Mouse (Mus musculus) small intestine, adult 2 months (tissue): ENCODE results near the gene Igdcc4.

Experiments used
- CTCF ChIP-seq: fragments of 200-500 bp; IDR thresholded peaks from 2 replicates; pipeline ENCODE4 v1.5.1; 2012; ENCODE audit warnings: low read depth, mild to moderate bottlenecking, control low read depth, inconsistent platforms, low read length, moderate library complexity, mixed read lengths; ENCODE audit not compliant: insufficient replicate concordance, insufficient read length; ENCODE audit errors: extremely low read depth
- POLR2A ChIP-seq: fragments of 200-500 bp; IDR thresholded peaks from 2 replicates; pipeline ENCODE4 v1.6.1; 2012; ENCODE audit warnings: low read depth, mild to moderate bottlenecking, control low read depth, inconsistent platforms, low read length, moderate library complexity

- TF ChIP-seq POLR2A: no peak
- TF ChIP-seq CTCF: no peak
These were observed 12.4 kb downstream of the Igdcc4 start for GRCm38 (mm10) chr9:65113694-65114093.
